Mouse (Mus musculus): ENCODE results near the gene Tmem164.

Tmem164 gene

DNA sequence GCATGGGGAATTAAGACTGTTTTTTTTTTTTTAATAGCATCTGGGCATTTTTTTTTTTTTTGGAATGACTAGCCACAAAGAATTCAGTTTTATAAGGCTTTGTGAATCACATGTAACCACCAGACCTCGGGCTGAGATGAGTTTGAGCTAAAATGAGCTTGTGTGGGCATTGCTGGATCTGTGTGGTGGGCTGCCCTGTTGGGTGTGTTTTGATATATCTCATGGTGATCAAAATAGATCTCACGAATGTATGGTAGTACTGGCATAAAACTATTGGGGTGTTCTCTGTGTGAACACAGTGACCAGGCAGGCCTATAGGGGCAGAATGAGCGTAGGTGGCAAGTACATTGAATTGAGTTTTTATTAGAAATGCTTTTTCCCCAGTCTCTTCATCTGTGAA is 67.4 kb downstream of the Tmem164 start:
- no peak for DNase-seq (ENCODE audit: low spot score in 2 of 2)

DNA sequence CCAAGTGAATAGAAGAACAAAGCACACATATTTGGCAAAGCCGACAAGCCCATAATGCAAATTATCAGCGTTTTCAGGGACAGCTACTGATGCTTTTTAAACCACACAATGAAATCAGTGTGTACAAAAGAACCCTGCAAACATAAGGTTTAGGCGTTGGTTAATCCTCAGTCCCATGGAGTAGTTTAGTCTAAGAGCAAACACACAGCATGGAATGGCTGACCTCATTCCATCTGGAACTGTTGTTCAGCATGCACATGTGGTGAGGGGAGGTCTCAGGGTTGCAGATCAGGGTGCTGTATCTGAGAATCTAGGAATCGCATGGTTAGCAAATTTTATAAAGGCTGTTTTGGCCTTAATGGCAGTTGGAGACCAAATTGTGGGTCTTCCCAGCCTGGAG is 69.6 kb downstream of the Tmem164 start:
- DNase-seq (ENCODE audit: low spot score in 2 of 2) = no peak

DNA sequence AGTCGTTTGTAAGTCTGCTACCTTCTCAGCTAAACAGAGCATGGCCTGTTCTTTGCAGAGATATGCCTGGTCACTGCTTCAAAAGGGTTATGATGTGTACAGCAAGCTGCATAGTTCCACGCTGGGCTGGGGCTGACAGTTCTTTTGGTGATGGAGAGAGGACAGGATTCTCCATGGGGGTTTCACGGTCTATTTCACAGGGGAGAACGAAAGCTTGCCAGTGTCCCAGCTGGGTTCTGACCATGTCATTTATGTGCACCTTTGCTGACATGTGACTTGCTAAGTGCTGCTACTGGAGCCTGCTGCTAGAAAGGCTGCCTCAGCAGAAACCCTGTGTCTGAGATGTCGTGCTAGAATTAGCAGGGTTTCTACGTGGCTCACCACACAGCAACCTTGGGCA is 74.3 kb downstream of the Tmem164 start:
- DNase-seq (ENCODE audit: low spot score in 2 of 2) = no peak

DNA sequence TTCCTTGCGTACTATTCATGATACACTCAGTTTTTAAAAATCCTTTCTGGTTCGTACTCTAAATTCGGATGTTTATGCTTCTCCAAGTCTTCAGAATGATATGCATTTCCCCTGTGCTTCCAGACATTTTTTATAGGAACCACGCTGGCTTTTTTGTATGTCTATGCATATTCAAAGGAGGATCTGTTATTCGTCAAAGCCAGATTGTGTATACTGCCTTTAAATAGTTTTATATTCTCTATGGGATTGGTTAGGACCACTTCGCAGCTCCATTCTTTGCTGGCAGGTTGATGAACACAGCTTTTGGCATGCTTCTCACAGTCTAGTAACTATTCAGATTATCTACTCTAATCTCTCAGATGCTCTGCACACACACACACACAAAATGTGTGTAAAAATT is 79.2 kb downstream of the Tmem164 start:
- DNase-seq (ENCODE audit: low spot score in 2 of 2) = no peak

DNA sequence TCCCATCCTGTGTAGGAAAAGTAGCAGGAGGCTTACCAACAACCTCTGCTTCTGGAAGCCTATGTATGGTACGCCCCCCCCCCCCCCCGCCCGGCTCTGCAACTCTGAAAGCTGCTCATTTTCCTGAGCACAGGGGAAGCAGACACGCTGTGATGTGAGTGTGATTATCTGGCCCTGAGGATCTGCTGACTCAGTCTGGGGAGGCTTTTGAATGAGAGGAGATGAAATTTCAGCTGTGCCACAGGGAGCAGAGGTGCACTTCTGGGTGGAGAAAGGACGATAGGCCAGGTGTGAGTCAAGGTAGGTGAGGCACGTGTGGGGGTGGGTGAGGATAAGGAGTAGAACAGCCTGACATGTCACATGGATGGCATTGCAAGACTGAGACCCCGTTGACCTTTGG is 82.1 kb downstream of the Tmem164 start:
- no peak for DNase-seq (ENCODE audit: low spot score in 2 of 2)

DNA sequence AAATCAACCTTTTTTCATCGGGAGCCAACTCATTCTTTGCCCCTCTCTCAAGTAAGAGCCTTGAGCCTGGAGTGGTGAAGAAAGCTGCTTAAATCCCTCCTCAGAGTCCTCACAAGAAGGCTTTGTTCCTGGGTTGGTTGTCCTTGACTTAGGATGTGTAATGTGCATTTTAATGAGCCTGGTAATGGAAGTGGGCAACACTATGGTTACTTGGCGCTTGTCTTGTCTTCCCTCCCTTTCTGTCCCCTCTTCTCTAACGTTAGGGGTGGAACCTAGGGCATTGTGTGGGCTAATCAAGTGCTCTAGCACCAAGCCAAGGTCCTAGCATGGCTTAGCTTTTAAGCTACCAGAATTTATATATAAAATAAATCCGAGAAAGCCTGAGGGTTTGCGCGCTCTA is 88.5 kb downstream of the Tmem164 start:
- no peak for DNase-seq (ENCODE audit: low spot score in 2 of 2)

DNA sequence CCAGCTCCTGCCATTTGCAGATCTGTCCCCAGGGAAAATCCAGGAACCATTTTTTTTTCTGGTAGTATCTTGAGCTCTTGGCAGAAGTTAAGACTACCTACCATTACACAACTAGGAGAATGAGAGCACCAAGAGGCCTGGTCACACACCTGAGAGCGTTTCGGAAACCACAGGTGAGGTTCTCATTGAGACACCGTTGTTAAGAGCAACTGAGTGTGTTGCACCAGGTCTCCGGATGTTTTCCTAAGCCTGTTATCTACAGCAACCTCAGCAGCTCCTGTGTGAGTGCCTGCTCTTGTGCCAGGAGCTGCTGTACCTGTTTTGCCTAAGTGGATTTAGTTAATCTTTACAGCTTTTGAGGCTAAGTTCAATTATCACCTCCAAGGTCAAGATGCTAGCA is 92.5 kb downstream of the Tmem164 start:
- DNase-seq (ENCODE audit: low spot score in 2 of 2) = no peak

DNA sequence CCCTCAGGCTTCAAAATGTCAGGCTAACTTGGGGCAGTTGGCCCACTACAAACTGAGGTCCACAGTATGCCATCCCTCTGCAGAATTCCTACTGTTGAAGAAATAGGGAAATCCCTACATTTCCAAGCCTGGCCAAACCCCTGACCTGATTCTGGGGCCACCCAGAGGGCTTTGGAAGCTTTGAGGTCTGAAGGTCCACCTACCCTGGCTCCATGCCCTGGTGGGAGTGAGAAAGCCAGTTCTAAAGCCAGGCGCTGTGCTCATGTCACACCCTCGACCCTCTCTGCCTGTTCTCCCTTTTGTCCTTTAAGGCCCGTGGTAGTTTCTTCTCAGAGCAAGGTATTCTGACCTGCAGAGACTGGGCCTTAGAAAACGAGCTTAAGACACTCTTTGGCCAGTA is 94.9 kb downstream of the Tmem164 start:
- DNase-seq (ENCODE audit: low spot score in 2 of 2) = no peak

DNA sequence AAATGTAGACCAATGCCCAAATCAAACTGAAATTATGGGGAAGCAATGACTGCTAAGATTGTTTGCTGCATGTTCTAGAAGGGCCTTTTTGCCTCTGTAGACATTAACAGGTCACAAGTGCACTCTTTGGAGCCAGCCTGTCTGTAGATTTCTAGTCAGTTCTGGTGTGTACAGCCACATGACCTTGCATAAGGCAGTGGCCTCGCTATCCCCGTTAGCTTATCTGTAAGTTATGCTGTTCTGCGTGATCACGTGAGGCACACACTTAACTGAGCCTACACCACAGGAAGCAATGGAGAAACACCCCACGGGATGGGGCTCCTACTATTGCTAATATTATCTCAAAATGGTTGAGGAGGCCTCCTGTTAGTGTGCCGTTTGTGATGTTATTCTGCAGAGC is 97.4 kb downstream of the Tmem164 start:
- DNase-seq (ENCODE audit: low spot score in 2 of 2) = no peak

DNA sequence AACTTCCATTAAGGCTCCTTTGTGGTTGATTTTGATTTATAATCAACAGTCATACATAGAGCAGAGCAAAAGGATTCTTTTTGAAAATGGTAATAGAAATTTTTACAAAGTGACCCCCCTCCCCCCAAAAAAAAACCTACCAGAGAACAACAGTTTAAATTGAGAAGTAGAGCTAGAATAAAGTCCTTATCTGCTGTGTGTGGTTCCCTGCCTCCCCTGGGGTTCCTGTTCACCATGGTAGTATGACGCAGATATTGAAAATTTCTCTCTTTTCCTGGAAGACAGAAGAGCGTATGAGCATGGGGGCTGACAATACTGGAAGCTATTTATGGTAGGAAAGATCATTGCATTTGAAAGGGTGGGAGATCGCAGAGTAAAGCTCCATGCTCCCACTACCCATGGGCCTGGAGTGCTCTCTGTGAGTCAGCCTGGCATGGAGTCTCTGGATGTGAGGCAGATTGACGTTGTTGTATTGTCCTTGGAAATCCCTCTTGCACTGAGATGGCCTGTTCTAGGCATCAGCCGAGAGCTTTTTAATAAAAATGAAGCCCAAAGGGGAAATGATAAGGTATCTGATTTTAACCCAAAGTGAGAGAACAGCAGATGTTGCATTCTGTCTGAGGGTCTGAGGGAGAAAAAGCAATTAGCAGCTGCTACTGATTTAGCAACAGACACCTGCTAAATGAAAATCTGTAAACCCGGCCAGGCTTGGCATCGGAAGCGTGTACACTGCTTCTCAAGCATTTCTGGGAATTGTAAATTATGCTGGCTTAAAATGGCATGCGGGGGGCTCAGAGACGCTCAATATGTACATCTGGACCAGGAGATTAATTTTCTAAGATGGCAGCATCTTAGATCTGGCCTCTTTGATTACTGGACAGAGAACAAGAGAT is 105.2 kb downstream of the Tmem164 start:
- no peak for DNase-seq (ENCODE audit: low spot score in 2 of 2)

DNA sequence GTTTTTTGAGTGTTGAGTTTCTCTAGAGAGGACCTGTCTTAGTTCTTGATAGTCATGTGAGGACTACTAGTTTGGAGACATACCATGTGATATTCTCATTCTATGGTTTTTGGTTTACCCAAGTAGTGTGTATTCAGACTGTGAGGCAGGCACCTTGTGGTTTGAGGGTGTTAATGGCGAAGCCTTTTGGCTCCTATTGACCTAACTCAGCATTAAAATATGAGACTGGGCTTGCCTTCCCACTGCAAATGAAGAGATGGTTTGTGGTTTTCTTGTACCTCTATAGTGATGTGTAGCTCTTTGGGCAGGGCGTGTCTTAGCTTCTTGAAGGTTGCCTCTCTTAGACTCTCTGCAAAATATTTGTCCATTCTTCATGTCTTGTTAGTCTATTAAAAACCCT is 111.0 kb downstream of the Tmem164 start:
- no peak for DNase-seq (ENCODE audit: low spot score in 2 of 2)

DNA sequence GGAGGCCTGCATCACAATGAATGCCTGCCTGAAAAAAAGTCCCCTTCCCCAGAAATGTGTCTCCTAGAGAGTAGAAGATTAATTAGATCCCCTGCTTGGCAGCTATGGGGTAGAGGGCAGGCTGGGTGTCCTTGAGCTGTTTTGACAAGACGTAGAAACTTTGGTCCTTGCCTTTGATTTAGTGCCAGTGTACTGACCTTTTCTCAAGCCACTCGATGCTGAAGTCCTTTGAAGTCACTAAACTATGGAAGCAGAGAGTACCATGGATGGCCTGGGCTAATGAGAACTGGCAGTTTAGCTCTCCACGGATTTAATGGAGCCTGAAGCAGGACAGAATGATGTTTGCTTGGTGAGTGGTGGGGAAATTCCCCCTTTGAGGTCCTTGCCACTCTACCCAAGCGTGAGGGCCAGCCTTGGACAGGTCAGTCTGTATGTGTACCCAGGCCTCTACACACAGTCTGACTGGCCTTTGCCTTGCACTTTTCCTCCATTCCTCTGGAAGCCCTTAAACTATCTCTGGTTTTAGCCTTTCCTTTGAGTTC is 112.9 kb downstream of the Tmem164 start:
- no peak for DNase-seq (ENCODE audit: low spot score in 2 of 2)

DNA sequence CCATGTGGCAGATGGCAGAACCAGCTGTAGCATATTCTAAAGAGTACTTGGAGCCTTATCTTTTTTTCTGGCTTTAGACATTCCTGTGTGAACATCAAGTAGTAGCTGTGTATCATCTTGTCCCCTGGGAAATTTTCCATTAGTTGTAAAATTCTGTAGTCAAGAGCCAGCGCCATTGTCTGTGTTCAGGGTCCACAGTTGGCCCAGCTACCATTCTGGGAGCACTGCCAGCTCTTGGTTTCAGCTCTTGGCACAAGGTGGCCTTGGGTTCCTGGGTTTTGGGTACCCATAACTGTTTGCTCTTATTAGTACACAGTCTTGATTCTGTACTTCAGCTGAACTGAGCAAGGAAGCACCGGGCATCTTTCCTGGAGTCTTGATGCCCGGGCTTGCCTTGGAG is 123.4 kb downstream of the Tmem164 start:
- no peak for DNase-seq (ENCODE audit: low spot score in 2 of 2)

DNA sequence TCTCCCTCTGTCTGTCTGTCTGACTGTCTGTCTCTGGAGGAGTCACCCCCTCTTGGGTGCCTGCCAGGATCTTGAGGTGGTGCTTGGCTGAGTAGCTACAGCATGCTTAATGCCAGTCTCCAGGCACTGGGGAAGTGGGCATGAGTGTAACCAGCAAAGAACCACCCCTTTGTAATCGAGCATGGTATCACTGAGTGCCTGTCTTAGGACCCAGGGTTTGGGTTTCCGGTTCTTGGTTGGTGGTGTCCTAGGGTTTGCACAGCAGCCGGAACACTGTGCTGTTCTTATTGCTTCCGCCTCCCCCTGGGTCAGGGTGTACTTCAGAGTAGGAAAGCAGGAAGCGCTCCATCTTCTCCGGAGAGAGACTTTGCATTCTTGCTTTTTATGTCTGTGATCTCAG is 124.9 kb downstream of the Tmem164 start:
- DNase-seq (ENCODE audit: low spot score in 2 of 2) = no peak

DNA sequence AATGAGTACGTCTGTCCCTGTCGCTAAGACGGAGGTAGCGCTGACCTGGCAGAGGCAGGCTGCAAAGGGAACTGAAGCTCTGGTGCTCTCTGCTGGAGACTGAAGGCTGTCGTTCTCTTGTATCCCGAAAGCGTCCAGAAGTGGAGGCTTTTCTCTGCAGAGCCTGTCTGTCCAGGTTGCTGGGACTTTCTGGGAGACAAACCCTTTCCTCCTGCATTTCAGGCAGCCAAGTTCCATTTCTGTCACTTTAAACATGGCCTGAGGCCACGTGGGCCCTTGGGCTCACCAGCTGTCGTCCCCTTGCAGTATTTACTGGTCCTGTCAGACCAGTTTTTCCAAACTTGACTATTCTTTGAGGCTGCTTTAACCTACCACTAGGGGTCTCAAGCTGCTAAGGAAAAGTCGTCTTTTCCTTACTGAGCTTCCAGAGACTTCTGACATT is 125.4 kb downstream of the Tmem164 start:
- no peak for DNase-seq (ENCODE audit: low spot score in 2 of 2)

DNA sequence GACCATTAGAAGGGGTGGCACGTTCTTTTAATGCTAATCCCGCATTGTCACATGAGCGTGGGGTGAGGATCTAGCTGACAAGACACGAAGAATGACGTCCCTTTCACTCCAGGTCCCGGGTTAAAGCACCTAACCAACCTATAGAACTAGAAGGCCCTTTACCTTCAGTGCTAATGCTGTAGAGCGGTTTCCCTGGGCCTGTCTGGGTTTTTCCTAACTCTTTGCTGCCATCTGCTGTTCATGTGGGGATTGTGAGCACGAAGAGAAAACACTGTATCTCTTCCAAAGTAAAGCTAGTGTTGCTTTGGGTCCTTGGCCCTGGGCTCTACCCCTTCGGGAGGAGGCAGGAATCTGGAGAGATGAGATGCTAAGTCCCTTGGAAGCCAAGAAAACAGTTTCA is 127.2 kb downstream of the Tmem164 start:
- peak in 1 of 2 experiments; percentile 59 for DNase-seq (ENCODE audit: low spot score in 2 of 2)

DNA sequence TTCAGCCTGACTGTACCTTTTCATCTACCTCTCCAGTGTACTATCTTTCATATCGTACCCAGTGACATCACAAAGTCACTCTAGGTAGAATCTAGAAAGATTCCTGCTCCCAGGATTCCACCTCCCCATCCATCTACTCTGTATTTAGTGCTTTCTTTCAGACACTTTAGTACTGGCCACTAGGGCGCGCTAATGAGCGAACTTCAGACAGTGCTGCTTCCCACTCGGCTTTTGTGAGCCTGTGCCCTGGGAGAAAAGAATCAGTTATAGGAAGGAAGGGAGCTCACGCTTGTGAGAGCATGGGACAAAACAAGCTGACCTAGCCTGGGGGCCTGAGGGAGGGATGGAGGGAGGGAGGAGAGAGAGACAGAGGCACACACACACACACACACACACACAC is 131.9 kb downstream of the Tmem164 start:
- DNase-seq (ENCODE audit: low spot score in 2 of 2) = peak in 1 of 2 experiments; percentile 22

DNA sequence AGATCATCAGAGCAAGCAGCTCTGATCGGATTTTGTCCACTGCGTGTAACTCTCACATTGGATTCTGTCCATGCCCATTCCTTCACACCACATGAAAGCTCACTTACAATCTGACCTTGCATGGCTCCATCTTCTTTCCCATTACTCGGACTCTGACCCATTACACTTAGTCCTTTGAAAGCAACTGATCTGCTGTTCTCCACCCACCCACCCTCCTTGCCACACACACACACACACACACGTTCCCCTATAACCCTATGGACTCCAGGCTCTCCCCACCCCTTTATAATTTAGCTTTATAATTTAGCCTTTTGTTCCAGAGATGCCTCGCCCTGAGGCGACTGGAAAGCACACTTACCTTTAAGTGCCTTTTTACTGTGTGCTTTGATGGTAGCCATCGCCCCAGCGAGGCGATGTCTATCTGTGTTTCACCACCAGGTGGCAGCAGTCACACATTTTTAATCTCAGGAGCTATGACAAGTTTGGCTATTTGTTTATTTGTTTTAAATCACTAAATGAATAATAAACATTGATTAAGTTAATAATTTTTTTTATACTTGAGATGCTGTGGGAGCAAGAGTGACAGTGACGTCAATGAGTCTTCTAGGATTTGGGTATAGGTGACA is 137.0 kb downstream of the Tmem164 start:
- DNase-seq (ENCODE audit: low spot score in 2 of 2) = peak in 1 of 2 experiments; percentile 42

DNA sequence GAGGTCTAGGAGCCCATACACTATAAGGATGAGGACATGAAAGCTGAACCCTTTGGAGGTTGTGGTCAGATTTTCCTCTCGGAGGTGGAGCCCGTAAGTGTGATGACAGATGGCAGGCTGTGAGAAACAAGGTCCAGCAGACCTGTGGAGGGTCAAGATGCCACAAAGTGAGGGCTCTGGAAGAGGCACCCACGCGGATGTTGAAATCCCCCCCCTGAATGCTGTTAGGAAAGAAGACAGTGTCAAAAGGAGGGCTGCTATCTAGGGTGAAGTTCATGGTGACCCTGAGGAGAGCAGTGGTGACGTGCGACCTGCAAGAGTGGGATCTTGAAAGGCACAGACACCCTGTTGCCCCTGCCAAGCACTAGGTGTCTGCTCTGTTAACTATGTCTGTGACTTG is 140.0 kb downstream of the Tmem164 start:
- DNase-seq (ENCODE audit: low spot score in 2 of 2) = no peak

DNA sequence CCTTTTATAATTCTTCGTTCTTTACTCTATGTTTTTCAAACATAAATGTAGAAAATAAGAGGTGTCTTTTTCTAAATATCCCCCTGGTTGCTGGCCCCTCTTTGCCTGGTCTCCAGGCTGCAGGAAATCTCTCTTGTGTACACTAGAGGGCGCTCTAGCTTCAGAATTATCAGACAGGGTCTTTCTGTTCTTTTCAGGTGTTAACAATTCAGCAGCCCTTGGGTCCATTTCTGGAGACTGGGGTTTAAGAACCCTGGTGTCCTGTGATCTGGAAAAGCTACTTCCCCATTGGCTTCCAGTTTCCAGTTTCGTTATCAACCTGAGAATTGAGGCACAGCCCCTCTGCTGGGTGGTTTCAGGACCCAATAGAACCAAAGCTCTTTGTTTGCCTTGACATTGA is 140.6 kb downstream of the Tmem164 start:
- DNase-seq (ENCODE audit: low spot score in 2 of 2) = peak in 1 of 2 experiments; percentile 45

DNA sequence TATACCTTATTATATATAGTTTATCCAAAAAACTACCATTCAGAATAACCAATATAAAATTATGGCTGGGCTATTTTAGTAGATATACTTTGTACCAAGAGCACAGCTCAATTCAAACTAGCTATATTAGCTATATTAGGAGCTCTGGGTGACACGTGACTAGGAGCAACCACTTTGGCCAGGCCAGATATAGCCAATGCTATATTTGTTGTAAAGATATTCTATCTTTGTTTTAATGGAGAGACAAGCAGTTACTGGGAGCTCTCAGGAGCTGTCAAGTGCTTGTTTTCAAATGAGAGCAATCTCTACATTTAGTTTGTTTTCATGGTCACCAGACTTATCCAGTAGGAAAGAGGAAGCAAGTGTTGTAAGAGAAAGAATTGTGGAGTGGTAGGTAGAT is 144.1 kb downstream of the Tmem164 start:
- DNase-seq (ENCODE audit: low spot score in 2 of 2) = no peak

DNA sequence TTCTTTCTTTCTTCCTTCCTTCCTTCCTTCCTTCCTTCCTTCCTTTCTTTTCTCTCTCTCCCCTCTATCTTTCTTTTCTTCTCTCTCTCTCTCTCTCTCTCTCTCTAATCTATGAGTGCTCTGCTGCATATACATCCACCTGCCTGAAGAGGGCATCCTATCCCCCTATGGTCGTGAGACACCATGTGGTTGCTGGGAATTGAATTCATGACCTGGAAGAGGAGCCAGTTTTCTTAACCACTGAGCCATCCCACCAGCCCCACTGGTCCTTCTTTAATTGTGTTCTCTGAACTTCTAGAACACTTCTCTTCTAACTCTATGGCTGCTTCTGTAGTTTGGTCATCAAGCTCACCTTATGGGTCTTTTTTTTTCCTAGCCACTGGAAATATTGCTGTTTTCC is 146.4 kb downstream of the Tmem164 start:
- DNase-seq (ENCODE audit: low spot score in 2 of 2) = no peak

Data from thymus, postnatal 10 days (tissue).